Mouse (Mus musculus) monocyte, adult 5-6 weeks (primary cell): ENCODE results near the gene Zfp740. TPM values are rescaled to one million over a fixed set of nuclear protein-coding genes. Genes with fewer than 3 reads are reported as not detected.

ENCODE experiments used
- ATAC-seq: fragments of 153-309, 156-312 bp; replicated peaks from 2 replicates; pipeline ENCODE4 v1.8.0; 2017; ENCODE audit warnings: mild to moderate bottlenecking; ENCODE audit not compliant: low TSS enrichment, insufficient number of reproducible peaks, severe bottlenecking, poor library complexity, low FRiP score
- total RNA-seq: library from RNA; stranded (forward); fragments of 200-1000, 200-491, 200-594 nt; gene quantifications from 3 replicates; pipeline ENCODE4 v1.2.3, GENCODE M21; 2017

Gene Zfp740
- total RNA-seq, 1 experiment from 2014 or later = 58.9 TPM

DNA sequence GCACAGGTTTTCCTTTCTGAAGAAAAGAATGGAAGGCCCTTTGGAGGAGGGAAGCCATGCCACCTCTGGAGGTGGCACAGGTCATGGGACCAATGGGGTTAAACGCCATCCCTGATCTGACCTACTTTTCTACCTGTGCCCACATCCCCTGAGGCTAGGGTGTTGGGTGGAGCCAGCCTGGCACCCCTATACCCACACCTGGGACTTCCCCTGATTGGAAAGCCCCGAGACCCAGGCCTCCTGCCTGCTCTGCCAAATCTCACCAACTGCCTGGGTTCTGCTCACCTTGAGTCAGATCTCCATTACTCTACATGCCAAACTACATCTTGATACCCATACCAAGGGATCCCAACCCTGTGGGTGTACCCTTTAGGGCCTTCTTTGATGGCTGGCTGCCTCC is 60.0 kb downstream of the Zfp740 start:
- no peak for ATAC-seq

Other genes with a start within 250 kb of the Zfp740 start
- gene Krt78, start 249.0 kb upstream of the Zfp740 start, total RNA-seq = not detected in 3 replicates
- gene Krt8, start 198.8 kb upstream of the Zfp740 start, total RNA-seq = 0.19 to 0.68 TPM in 2 of 3 replicates, not detected in the other
- 1.1 to 4.4 TPM (median 3.5 TPM) in 3 replicates for gene Krt18, start 175.1 kb upstream of the Zfp740 start, total RNA-seq
- 248 to 278 TPM (median 251 TPM) in 3 replicates for gene Eif4b, start 129.5 kb upstream of the Zfp740 start, total RNA-seq
- gene Tns2, start 102.8 kb upstream of the Zfp740 start, total RNA-seq = 5.7 TPM in 1 of 3 replicates, not detected in the others
- 49.3 to 56.3 TPM (median 49.3 TPM) in 3 replicates for gene Spryd3, start 67.0 kb upstream of the Zfp740 start, total RNA-seq
- gene Igfbp6, start 58.9 kb upstream of the Zfp740 start, total RNA-seq = 0.38 to 1.4 TPM (median 0.68 TPM) in 3 replicates
- gene Soat2, start 52.7 kb upstream of the Zfp740 start, total RNA-seq = 6.2 to 25.0 TPM (median 10.2 TPM) in 3 replicates
- 4.1 to 11.2 TPM (median 8.1 TPM) in 3 replicates for gene Csad, start 1.5 kb downstream of the Zfp740 start, total RNA-seq
- gene Itgb7, start 28.7 kb downstream of the Zfp740 start, total RNA-seq = 533 to 618 TPM (median 601 TPM) in 3 replicates
- 18.8 to 30.0 TPM (median 26.6 TPM) in 3 replicates for gene Rarg, start 54.3 kb downstream of the Zfp740 start, total RNA-seq
- not detected in 3 replicates for gene Gm9918, start 67.3 kb downstream of the Zfp740 start, total RNA-seq
- gene Mfsd5, start 76.2 kb downstream of the Zfp740 start, total RNA-seq = 30.1 to 39.1 TPM (median 34.0 TPM) in 3 replicates
- 0.76 to 4.6 TPM (median 4.0 TPM) in 3 replicates for gene Espl1, start 93.0 kb downstream of the Zfp740 start, total RNA-seq
- gene Pfdn5, start 122.9 kb downstream of the Zfp740 start, total RNA-seq = 576 to 776 TPM (median 626 TPM) in 3 replicates
- 20.0 to 37.9 TPM (median 27.2 TPM) in 3 replicates for gene Myg1, start 128.5 kb downstream of the Zfp740 start, total RNA-seq
- 16.5 to 50.9 TPM (median 46.2 TPM) in 3 replicates for gene Aaas, start 147.5 kb downstream of the Zfp740 start, total RNA-seq
- not detected in 3 replicates for gene Sp7, start 163.9 kb downstream of the Zfp740 start, total RNA-seq
- gene Sp1, start 202.9 kb downstream of the Zfp740 start, total RNA-seq = 66.1 to 99.7 TPM (median 74.8 TPM) in 3 replicates
- gene Amhr2, start 242.1 kb downstream of the Zfp740 start, total RNA-seq = 0.86 TPM in 1 of 3 replicates, not detected in the others